Mouse (Mus musculus): ENCODE results near the gene Vstm5. TPM values are rescaled to one million over a fixed set of nuclear protein-coding genes. Genes with fewer than 3 reads are reported as not detected.

Vstm5 gene
- polyA plus RNA-seq, 2 experiments, result 0.06 to 0.27 TPM

- H3K9me3 ChIP-seq (ENCODE audit: control insufficient read depth, low read length), result no peaks in the 10 kb centered on the region
- TF ChIP-seq EP300 (IDR thresholded peaks at IDR 0.05; ENCODE audit: low read depth) (no peak), CTCF (IDR thresholded peaks at IDR 0.05; ENCODE audit: low read depth) (no peak)
- H3K36me3 ChIP-seq (replicated peaks; ENCODE audit: control insufficient read depth, insufficient read depth, low read depth), result peaks cover 38% of the 10 kb centered on the region
- 82% methylated on average over 4 of the region's 4 CpGs for whole genome bisulfite sequencing (ENCODE audit: insufficient replicate concordance)
- H3K4me1 ChIP-seq (replicated peaks; ENCODE audit: control insufficient read depth in 2 of 2, insufficient read depth in 2 of 2, low read length in 1 of 2), result peaks cover 6 to 11% of the 10 kb centered on the region in 2 experiments
- no peaks in the 10 kb centered on the region for H3K27me3 ChIP-seq (ENCODE audit: control insufficient read depth, insufficient read depth, low read length)
- ATAC-seq (ENCODE audit: insufficient read depth) (no peak), DNase-seq (ENCODE audit: low read depth in 3 of 3, low spot score in 3 of 3) (no peak)
- H3K27ac ChIP-seq, result no peak overlapping the region
- H3K4me2 ChIP-seq (ENCODE audit: low read depth), result no peak overlapping the region
- no peak overlapping the region for H3K4me3 ChIP-seq (ENCODE audit: insufficient read depth in 1 of 2, low read depth in 2 of 2, low read length in 2 of 2)
- H3K9ac ChIP-seq (replicated peaks), result no peak overlapping the region
Measured at GRCm38 (mm10) chr9:15276855-15277254, 38.0 kb downstream of the Vstm5 start.

DNA sequence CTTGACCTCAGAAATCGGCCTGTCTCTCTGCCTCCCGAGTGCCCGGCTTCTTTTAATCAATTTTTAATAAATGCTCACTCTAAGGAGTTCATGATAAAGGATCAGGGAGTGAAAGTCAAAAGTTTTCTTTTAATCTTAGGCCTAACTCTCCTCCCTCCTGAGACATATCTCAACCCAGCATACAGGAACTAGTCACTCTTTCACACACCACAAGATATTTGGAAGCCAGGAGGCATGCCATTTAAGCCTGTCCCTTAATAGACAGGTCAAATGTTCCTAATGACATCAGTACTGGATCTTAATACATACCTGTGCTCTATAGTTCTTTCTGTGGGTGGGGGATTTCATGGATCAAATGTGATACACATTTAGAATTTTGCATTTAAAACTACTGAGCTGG is 39.5 kb downstream of the Vstm5 start:
- TF ChIP-seq CTCF (IDR thresholded peaks at IDR 0.05; ENCODE audit: low read depth) (no peak), EP300 (IDR thresholded peaks at IDR 0.05; ENCODE audit: low read depth) (no peak)
- Histone ChIP-seq H3K4me2 (ENCODE audit: low read depth) (peak overlapping the region; percentile 58), H3K9ac (replicated peaks) (no peak overlapping the region), H3K36me3 (replicated peaks; ENCODE audit: control insufficient read depth, insufficient read depth, low read depth) (peaks cover 25% of the 10 kb centered on the region), H3K27me3 (ENCODE audit: control insufficient read depth, insufficient read depth, low read length) (no peaks in the 10 kb centered on the region), H3K4me1 (replicated peaks; ENCODE audit: control insufficient read depth in 2 of 2, insufficient read depth in 2 of 2, low read length in 1 of 2) (peaks cover 6 to 11% of the 10 kb centered on the region in 2 experiments), H3K4me3 (ENCODE audit: insufficient read depth in 1 of 2, low read depth in 2 of 2, low read length in 2 of 2) (peak overlapping the region in 1 of 2 experiments; percentile 84; a peak in 2 of 4 replicates), H3K27ac (no peak overlapping the region), H3K9me3 (ENCODE audit: control insufficient read depth, low read length) (no peaks in the 10 kb centered on the region)
- ATAC-seq (ENCODE audit: insufficient read depth), result no peak
- WGBS (ENCODE audit: insufficient replicate concordance), result 68% methylated on average over 3 of the region's 3 CpGs
- no peak for DNase-seq (ENCODE audit: low read depth in 3 of 3, low spot score in 3 of 3)

- Histone ChIP-seq H3K4me3 (ENCODE audit: insufficient read depth in 1 of 2, low read depth in 2 of 2, low read length in 2 of 2) (peak overlapping the region; percentile 84 to 88), H3K9me3 (ENCODE audit: control insufficient read depth, low read length) (no peaks in the 10 kb centered on the region), H3K27me3 (ENCODE audit: control insufficient read depth, insufficient read depth, low read length) (no peaks in the 10 kb centered on the region), H3K27ac (peak overlapping the region; percentile 55), H3K4me1 (replicated peaks; ENCODE audit: control insufficient read depth in 2 of 2, insufficient read depth in 2 of 2, low read length in 1 of 2) (peaks cover 6 to 11% of the 10 kb centered on the region in 2 experiments), H3K4me2 (ENCODE audit: low read depth) (peak overlapping the region; percentile 58), H3K9ac (replicated peaks) (peak overlapping the region; percentile 80), H3K36me3 (replicated peaks; ENCODE audit: control insufficient read depth, insufficient read depth, low read depth) (peaks cover 17% of the 10 kb centered on the region)
- DNase-seq (ENCODE audit: low read depth in 3 of 3, low spot score in 3 of 3), result no peak
- no peak for TF ChIP-seq EP300 (IDR thresholded peaks at IDR 0.05; ENCODE audit: low read depth)
- no peak for TF ChIP-seq CTCF (IDR thresholded peaks at IDR 0.05; ENCODE audit: low read depth)
- WGBS (ENCODE audit: insufficient replicate concordance), result 7% methylated on average over 19 of the region's 19 CpGs
- no peak for ATAC-seq (ENCODE audit: insufficient read depth)
Measured at GRCm38 (mm10) chr9:15279139-15279648, 40.3 kb downstream of the Vstm5 start.

GRCm38 (mm10) chr9:15279649-15280490 is 41.0 kb downstream of the Vstm5 start, which contains the start of gene Med17:
TSS of gene Med17 (minus strand) at chr9:15279931.
- Histone ChIP-seq H3K9me3 (ENCODE audit: control insufficient read depth, low read length) (no peaks in the 10 kb centered on the region), H3K27ac (peak within 1 kb of the TSS; percentile 55), H3K9ac (replicated peaks) (peak within 1 kb of the TSS; percentile 80), H3K4me1 (replicated peaks; ENCODE audit: control insufficient read depth in 2 of 2, insufficient read depth in 2 of 2, low read length in 1 of 2) (peaks cover 6 to 11% of the 10 kb centered on the region in 2 experiments), H3K27me3 (ENCODE audit: control insufficient read depth, insufficient read depth, low read length) (no peaks in the 10 kb centered on the region), H3K36me3 (replicated peaks; ENCODE audit: control insufficient read depth, insufficient read depth, low read depth) (peaks cover 11% of the 10 kb centered on the region), H3K4me2 (ENCODE audit: low read depth) (peak within 1 kb of the TSS; percentile 58), H3K4me3 (ENCODE audit: insufficient read depth in 1 of 2, low read depth in 2 of 2, low read length in 2 of 2) (peak within 1 kb of the TSS; percentile 84 to 88)
- ATAC-seq (ENCODE audit: insufficient read depth), result peak; percentile 96
- TF ChIP-seq EP300 (IDR thresholded peaks at IDR 0.05; ENCODE audit: low read depth), result no peak
- peak; percentile 25; the same call in 1 of the 2 replicates for TF ChIP-seq CTCF (IDR thresholded peaks at IDR 0.05; ENCODE audit: low read depth)
- 1% methylated on average over 57 of the region's 57 CpGs for WGBS (ENCODE audit: insufficient replicate concordance)
- peak; percentile 88 to 91 (median 89) for DNase-seq (ENCODE audit: low read depth in 3 of 3, low spot score in 3 of 3)

- H3K4me1 ChIP-seq (replicated peaks; ENCODE audit: control insufficient read depth in 2 of 2, insufficient read depth in 2 of 2, low read length in 1 of 2), result peaks cover 6 to 11% of the 10 kb centered on the region in 2 experiments
- peak overlapping the region; percentile 28; the same call in 1 of the 2 replicates for H3K27ac ChIP-seq
- peak overlapping the region; percentile 57 for H3K9ac ChIP-seq (replicated peaks)
- DNase-seq (ENCODE audit: low read depth in 3 of 3, low spot score in 3 of 3) (peak; percentile 39 to 45 (median 41)), ATAC-seq (ENCODE audit: insufficient read depth) (peak; percentile 38)
- H3K4me2 ChIP-seq (ENCODE audit: low read depth), result peak overlapping the region; percentile 58
- H3K4me3 ChIP-seq (ENCODE audit: insufficient read depth in 1 of 2, low read depth in 2 of 2, low read length in 2 of 2), result peak overlapping the region; percentile 84 to 88
- TF ChIP-seq EP300 (IDR thresholded peaks at IDR 0.05; ENCODE audit: low read depth) (peak; percentile 43; the same call in 1 of the 2 replicates), CTCF (IDR thresholded peaks at IDR 0.05; ENCODE audit: low read depth) (no peak)
- H3K9me3 ChIP-seq (ENCODE audit: control insufficient read depth, low read length), result no peaks in the 10 kb centered on the region
- H3K36me3 ChIP-seq (replicated peaks; ENCODE audit: control insufficient read depth, insufficient read depth, low read depth), result peaks cover 5% of the 10 kb centered on the region
- H3K27me3 ChIP-seq (ENCODE audit: control insufficient read depth, insufficient read depth, low read length), result no peaks in the 10 kb centered on the region
- 17% methylated on average over 5 of the region's 5 CpGs for WGBS (ENCODE audit: insufficient replicate concordance)
Measured at GRCm38 (mm10) chr9:15280491-15280879, 41.6 kb downstream of the Vstm5 start.
